Mouse (Mus musculus) embryo, embryonic 10 days (tissue): ENCODE measurements around the gene Mob3b.

Experiments
- DNase-seq: peaks from one replicate; pipeline ENCODE4 v3.0.0-alpha.2; 2015; ENCODE audit warnings: low spot score

Gene Mob3b

GRCm38 (mm10) chr4:35065075-35065838 is 92.0 kb downstream of the Mob3b start:
- DNase-seq: peak; percentile 29

GRCm38 (mm10) chr4:35063146-35063719 is 94.1 kb downstream of the Mob3b start:
- no peak for DNase-seq

GRCm38 (mm10) chr4:35060964-35061363 is 96.3 kb downstream of the Mob3b start:
- no peak for DNase-seq

GRCm38 (mm10) chr4:35060401-35060800 is 96.9 kb downstream of the Mob3b start:
- no peak for DNase-seq

- no peak for DNase-seq
These were observed 102.9 kb downstream of the Mob3b start for GRCm38 (mm10) chr4:35054362-35054761.

- no peak for DNase-seq
These were observed 104.9 kb downstream of the Mob3b start for GRCm38 (mm10) chr4:35052174-35052942.

GRCm38 (mm10) chr4:35051152-35051551 is 106.1 kb downstream of the Mob3b start:
- DNase-seq: no peak

- peak; percentile 51 for DNase-seq
These were observed 107.6 kb downstream of the Mob3b start for GRCm38 (mm10) chr4:35049742-35050058.

GRCm38 (mm10) chr4:35049036-35049741 is 108.1 kb downstream of the Mob3b start:
- peak; percentile 57 for DNase-seq

GRCm38 (mm10) chr4:35040896-35041295 is 116.4 kb downstream of the Mob3b start:
- no peak for DNase-seq

GRCm38 (mm10) chr4:35040306-35040705 is 117.0 kb downstream of the Mob3b start:
- DNase-seq: no peak

- no peak for DNase-seq
These were observed 119.5 kb downstream of the Mob3b start for GRCm38 (mm10) chr4:35037824-35038223.

GRCm38 (mm10) chr4:35034504-35035290 is 122.6 kb downstream of the Mob3b start:
- DNase-seq: no peak

- DNase-seq: no peak
These were observed 124.5 kb downstream of the Mob3b start for GRCm38 (mm10) chr4:35032758-35033157.

GRCm38 (mm10) chr4:35031623-35032022 is 125.7 kb downstream of the Mob3b start:
- peak; percentile 48 for DNase-seq

GRCm38 (mm10) chr4:35031141-35031540 is 126.1 kb downstream of the Mob3b start:
- DNase-seq: no peak

- DNase-seq: no peak
These were observed 138.9 kb downstream of the Mob3b start for GRCm38 (mm10) chr4:35018416-35018815.

GRCm38 (mm10) chr4:35012401-35013307 is 144.6 kb downstream of the Mob3b start:
- DNase-seq: peak; percentile 56

GRCm38 (mm10) chr4:35006541-35007260 is 150.6 kb downstream of the Mob3b start:
- DNase-seq: no peak

- DNase-seq: no peak
These were observed 151.2 kb downstream of the Mob3b start for GRCm38 (mm10) chr4:35006056-35006455.
